Mouse (Mus musculus): Measurements from ENCODE around the gene Nebl.
A peak's percentile ranks its signal among the peaks of the same experiment; 100 is the strongest.

The Nebl gene

DNA sequence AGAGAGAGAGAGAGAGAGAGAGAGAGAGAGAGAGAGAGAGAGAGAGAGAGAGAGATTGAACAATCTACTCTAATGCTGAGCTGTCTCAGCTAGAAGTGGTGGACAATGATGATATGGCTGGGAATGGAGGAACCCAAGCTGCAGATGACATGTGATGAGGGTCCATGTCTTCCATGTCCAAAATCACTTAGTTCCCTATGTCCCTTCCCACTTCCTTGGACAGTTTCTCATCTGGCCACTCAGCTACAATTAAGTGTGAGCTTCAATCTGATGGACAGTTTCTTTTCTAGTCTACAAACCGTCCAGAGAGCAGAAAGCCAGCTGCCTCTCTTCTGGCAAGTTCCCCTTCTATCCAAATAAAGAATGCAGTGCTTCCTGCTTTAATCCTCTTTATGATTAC lies 221.3 kb downstream of the Nebl start:
- DNase-seq, result no peak

DNA sequence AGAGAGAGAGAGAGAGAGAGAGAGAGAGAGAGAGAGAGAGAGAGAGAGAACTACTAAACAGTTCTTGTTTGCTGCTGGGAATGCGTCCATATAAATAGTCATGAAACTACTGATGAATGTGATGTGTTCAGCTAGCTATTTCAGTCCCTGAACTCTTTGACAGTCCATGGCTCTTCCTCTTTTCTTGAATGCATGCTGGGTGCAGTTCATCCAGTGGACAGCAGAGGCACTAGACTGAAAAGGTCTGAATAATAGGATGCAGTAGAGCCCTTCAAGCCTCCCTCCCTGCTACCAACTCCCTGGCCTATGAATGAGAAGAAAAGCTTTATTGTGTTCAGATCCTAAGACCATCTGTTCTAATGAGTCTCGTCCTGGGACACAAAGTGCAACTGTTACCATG lies 223.9 kb downstream of the Nebl start:
- no peak for DNase-seq

DNA sequence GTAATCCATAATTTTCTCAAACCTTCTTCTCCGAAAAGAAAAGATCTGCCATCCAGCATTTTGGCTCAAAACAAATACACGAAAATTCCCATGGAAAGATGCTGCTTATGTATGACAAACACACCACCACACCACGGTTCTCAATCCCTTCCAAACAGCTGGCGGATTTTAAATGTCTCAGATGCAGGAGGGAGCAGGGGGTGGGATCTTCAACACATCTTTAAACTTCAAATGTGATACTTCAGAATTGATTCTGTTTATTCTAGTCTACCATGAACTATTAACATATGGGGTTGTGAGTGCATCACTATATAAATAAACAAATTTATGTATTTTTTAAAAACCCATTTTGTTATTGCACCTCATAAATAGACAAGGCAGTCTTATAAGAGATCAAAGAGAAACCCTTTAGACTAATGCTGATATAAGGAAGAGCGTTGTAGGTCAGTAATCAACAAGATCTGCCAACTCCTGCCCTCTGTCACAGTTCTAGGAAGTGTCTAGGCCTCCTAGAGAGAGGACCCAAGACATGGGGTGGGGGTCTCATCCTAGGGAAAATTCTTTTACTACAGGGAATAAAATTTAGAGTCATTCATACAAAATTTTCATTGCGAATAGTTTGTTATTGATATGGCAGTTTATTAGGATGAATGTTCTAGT lies 227.0 kb downstream of the Nebl start:
- DNase-seq, result no peak

DNA sequence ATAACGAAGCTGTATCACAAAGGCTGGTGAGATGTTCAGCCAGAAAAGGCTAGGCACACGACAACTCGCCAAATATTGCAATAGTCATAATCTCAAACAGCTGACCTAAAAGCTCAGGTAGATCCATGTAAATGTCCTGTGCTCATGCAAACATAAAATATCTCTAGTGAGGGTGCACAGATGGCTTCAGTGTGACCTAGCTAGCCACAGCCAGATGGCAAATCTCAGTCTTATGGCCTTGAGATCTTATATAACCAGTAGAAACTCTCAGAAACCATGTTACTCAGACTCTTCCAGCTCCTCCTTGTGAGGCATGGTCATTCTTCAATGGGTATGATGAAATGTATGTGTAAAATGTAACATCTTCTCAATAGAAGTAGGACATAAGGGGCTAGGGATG lies 230.2 kb downstream of the Nebl start:
- no peak for DNase-seq

DNA sequence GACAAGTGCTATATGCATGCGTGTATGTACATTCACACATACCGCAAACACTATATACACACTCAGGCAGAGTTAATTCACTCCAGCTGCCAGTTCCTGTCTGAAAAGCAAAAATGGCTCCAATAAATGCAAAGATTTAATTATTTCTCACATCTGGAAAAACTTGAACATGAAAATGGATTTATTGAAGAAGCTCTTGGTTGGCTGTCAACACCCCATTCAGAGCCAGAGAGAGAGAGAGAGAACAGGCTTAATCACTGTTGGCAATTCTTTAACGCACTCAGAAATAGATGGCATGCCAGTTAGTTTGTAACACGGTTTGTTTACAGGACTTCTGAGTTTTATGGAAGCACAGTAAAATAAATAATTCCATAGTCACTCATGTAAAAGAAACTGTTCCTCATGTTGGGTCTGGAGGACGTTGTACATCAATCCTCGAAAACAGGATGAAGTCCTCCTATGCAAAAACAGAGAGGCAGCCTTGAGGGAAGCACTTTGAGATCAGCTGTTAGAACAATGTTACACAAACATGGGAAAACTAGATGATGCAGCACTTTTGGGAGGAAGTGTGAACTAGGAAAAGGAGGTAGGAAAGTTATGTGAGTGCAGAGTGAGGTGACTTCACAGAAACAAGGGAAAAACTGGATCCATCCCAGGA lies 265.6 kb downstream of the Nebl start:
- no peak for DNase-seq

DNA sequence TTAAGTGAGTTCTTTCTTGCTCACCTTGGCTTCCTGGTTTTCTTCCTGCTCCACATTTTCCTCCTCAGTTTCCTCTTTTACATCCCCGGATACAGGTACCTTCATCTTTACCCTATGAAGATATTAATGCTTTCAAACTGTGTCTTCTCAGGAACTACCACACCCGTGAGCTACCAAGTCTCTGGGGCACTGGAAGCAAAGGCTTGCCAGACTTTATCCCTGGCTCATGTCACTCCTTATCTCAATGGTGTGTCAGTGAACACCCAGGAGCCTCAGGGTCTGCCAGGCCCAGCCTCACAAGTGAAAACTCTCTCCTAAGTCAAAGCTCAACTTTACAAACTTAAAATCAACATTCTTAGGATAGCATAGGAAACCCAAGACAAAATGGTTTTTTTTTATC lies 270.8 kb downstream of the Nebl start:
- no peak for DNase-seq

DNA sequence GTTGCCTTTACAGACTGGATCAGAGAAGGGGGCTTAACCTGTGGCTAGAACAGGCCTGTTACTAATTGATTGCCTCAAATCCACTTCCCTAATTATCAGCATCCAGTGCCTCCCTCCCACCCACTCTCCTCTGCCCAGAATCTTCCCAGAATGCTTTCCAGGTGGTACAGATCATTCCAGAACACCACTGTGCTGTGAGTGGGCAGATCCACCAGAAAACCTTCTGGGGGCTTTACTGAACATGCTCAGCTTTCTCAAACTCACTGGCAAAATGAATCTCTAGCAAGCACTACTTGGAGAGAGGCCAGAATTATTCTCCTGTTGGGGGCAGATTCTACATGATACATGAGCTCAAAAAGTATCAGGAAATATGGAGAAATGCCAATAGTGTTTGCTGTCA lies 277.6 kb downstream of the Nebl start:
- no peak for DNase-seq

DNA sequence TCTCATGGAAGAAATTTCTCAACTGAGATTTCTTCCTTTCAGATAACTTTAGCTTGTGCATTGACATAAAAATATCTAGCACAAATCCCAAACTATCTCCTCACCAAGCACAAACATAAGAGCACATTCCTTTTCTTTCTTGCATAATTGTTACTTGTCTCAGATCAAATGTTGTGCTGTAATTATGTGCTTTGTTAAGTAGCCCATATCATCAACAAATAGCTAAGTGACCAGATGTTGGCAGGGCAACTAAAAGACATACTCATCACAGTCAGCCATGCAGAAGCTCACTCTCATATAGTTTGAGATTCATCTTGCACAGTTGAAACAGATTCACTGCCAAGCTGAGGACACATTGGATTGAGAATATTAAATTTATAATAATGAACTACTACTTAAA lies 282.9 kb downstream of the Nebl start:
- no peak for DNase-seq

DNA sequence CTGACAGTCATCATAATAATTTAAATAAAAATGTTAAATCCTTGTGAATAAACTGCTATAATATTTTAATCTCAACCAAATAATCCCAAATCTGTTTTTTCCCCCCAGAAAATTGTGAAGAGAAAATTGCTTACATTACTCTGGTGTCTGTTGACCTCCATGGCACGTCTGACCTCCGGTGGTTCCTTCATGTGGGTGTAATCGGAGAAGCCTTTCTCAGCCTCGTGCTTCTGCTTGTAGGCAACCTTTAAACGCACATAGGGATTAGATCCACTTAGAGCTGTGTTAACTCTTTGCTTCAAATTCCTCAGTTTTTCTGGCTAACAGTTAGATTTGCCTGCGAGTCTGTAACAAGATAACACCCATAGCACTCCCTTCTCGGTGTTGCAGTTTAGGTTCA lies 287.7 kb downstream of the Nebl start:
- DNase-seq, result no peak

DNA sequence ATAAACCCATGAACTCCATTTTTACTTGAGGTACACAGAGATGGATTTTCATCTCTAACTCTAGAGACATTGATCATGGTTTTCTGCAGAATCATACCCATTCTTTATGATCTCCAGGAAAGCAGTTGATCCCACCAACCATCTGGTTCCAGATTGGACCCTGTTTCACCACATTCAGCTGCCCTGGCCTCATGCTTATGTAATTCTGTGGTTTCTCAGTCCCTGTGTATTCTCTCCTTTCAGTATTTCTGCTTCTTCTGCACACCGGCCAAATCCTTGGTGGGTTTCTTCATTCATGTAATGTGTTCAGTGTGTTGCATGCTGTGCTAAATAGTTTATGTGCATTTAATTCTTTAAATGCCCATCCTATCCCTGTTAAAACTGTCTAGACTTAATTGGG lies 292.9 kb downstream of the Nebl start:
- no peak for DNase-seq

DNA sequence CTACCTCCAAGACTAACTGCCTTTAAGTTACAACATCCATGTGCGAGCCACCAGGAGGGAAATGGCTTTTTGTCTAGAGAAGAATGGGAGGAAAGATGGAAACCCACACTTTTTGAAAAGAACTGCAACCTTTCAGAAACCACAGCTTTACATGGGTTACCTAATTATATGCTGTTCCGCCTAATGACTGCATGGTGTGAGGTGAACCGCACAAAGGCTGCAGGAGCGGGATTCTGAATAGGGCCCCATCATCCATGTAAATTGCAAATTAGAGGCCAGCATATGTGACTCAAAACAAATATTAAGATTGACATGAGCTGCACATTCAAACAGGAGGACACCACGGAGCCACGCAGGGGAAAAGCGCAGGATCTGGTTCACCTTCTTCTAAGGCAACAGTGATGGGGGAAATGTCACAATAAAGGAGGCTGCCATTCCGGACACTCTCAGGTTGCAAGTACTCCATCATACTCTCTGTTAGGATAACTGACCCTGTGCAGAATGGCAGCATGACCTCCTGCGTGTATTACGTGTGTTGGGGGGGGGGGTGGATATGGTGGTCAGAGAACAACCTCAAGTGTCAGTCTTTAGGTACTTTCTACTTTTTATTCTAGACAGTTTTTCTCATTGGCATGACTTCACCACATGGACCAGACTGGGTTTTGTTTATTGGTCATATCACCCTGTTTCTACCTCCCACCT lies 294.4 kb downstream of the Nebl start:
- no peak for DNase-seq

DNA sequence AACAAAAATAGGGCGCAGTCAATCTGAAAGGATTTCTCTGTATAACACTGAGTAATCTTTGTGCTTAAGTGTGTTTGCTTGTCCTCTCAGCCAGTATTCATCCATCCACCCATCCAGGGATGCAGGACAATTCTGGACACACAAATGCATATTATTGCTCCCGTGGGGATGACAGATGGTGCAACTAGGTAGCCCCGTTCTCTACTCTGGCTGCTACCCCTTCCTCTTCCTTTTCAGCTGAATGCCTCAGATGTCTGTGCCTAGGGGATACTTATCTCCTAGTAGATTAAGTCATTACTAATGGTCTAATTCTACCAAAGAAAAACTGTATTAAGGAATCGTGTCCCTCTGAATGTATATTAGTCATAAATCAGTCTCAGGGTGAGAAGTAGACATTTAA lies 296.0 kb downstream of the Nebl start:
- DNase-seq, result no peak

DNA sequence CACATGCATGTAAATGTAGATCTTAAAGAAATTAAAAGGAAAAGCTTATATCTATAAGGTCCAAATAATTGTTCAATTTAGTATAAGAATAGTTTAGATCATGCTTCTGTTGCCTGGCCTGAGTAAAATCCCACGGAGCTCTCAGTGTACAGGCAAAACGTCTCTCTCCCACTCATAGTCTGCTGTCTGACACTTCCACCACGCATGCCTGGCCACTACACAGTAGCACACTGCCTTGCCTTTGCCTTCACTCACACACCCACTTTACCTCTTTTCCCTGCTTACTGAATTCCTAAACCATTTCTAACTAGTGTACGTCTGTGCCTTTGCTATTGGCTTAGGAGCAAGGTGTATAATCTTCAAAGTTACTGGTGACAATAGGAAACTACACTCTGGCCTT lies 302.2 kb downstream of the Nebl start:
- no peak for DNase-seq

DNA sequence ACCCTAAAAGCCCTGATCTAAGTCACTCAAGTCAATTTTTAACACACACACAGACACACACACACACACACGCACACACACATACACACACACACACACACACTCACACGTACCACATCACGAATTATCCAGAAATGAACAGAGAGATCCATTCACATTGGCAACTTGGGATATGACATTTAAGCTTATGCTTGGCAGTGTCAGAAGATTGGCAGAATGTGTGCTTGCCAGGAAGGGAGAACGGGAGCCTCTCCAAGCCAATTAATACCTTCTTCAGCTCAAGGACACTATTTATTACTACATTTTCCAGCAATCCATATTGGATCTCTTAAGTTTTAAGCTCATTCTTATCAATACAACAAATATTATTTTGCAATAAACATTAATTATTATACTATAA lies 303.1 kb downstream of the Nebl start:
- DNase-seq, result no peak

DNA sequence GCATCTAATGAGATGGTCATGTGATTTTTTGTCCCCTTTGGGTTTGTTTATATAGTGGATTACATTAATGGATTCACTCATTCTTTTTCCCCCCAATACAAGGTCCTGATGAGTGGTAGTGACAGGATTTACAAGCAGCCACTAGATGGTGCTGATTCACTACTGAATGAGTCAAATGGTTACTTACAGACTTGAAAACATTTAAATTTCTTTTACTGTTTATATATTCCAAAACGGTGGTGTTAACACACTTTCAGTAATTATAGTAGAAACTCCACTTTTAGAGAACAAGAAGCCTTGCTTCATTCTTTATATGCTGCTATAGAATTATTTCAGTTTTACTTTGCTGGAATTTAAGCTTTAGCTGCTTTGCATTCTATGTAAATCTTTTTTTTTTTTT lies 308.3 kb downstream of the Nebl start:
- peak; percentile 38 to 52 for DNase-seq

DNA sequence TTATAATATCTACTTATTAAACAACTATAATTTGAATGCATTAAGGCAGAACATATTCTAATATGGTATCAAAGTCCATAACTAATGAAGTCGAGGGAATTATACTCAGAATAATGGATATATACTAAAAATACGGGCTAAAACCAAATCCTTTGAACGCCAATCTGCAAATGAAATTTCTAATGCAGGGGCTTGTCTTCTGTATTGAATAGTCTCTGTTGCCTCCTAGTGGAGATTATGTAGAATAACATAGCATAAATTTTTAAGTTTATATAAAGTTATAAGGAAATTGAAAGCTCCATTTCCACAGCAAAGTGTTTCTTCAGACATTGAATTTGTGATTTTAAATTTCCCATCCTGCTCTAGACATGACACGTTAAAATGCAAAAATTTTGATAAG lies 315.9 kb downstream of the Nebl start:
- DNase-seq, result no peak

DNA sequence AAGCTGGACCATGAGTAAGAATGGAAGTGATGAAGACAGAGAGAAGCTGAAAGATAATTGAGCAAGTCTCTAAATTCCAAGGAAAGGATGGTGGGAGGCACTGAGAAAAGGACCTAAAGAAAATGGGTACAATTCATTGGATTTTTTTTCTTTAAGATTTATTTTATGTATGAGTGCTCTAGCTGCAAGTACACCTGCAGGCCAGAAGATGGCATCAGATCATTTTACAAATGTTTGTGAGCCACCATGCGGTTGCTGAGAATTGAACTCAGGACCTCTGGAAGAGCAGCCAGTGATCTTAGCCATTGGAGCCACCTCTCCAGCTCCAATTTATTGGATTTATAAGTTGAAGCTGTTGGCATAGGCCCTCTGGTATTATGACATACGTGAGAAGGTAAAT lies 316.9 kb downstream of the Nebl start:
- no peak for DNase-seq

DNA sequence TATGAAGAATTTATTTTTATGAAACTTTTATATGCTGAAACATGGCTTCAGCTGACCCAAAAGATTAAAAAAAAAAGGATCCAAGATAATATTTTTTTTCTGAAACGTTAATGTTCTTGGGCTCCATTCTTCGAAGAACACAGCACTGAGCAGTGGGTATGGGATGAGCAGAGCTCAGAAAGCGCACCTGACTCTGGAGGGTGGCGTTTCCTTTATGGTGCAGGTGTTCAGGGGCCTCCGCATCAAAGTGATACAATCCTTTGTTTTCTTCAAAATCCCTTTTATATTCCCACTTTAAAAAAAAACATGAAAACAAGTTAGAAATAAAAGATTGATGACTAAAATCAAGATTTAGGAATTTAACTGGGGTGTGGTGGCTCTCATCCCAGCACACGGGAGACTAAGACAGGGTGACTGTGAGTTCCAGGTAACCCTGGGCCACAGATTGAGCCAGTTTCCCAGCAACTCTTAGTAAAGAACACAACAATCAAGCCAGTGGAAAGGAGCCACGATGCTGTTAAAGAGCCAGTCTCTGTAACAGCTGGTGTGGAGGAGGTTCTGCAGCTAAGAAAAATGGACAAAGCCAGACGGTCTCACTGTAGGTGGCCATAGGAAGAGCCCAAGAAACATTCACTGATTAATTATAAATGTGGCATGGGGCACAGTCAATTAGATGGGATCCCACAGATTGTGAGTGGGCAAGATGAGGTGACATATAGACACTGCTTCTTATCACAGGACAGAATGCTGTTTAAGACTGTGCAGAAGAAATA lies 317.6 kb downstream of the Nebl start:
- no peak for DNase-seq

DNA sequence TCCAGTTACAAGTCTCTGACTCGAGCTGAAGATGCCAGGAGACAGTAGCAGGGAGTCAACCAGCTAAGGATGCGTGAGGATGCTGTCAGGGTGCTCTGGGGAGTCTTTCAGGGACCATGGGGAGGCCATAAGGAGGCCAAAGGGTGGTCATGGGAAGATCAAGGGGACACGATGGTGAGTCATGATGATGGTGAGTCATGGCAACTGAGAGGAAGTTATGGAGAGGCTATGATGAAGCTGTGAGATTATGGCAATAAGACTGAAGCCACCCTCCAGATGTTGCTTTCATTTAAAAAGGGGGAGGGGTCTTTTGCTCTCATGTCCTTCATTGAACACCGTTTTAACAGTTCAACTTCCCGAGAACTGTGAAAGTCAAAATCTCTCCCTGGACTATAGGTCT lies 322.0 kb downstream of the Nebl start:
- no peak for DNase-seq

DNA sequence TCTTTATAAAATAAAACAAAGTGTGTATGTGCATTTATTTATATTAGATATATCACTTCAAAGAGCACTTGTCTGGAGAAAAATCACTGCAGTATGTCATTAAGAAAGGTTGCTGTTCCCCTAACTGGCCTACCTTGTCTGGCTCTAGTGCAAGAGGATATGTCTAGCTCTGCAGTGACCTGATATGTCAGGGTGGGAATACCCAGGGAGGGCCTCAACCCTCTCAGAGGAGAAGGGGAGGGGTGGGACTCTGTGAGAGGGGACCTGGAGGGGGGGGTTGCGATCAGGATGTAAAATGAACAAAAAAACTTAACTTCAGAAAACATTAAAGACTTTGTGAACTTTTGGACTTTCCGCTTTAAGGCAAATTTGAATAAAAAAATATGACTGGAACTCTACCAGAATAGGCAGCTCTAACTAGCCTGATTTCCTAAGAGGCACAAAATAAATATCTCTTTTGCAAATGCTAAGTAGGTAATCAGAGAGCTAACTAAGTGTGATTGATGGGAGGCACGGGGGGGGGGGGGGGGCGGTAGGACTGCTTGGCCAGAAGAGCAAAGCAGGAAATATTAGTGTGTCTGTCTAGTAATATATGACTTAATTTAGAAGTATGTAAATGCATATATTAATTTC lies 325.2 kb downstream of the Nebl start:
- DNase-seq, result no peak

DNA sequence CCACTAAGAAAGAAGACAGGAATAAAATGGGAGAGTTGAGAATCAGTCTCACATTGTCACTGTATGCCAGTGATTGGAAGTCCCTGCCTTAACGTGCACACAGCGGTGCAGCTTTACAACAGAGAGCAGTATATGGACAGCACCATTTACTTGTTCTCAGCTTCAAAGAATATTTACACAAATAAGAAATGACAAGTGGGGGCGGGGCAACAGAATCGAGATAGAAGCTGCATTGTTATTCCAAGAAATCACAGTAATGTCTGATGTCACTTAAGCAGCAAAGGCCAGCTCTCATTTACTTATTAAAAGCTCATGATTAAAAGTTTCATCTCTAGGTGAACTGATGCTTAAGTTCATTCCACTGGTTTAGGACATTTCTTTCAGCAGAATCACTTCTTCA lies 328.8 kb downstream of the Nebl start:
- no peak for DNase-seq

DNA sequence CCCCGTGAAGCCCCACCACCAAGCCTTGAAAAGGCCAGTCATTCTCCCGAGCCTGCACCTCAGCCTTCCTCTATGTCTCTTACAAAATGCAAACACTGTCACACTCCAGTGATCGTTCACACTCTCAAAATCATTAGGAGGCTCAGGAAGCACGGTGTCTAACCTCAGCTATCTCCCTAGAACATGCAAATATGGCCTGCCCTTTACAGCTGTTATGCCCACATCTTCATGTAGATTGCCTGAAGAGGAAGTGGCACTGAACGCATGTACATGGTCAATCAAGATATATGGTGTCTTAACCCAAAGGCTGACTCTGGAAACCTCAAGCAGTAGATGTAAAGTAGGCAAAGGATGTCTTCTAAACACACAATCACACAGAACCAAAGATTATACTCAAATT lies 335.0 kb downstream of the Nebl start:
- no peak for DNase-seq

DNA sequence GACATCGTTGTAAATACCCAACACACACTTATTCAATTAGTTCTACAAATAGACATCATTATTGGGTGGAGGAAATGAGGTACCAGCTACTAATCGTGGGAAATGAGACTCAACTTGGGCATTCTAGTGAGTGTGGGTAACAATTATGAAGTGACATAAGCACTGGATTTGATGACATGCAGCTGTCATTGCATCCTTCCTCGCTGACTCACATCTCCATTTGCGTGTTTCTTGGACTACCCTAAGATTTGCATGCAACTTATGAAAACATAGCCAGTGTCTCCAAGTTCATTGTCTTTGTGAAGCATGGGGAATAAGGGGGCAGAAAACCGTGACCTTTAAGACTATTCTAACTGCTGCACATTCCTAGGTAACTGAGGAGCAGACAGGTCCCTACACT lies 339.9 kb downstream of the Nebl start:
- DNase-seq, result no peak
